Mouse (Mus musculus) spleen, adult 2 months (tissue): ENCODE measurements around the gene Hcrt. TPM values are rescaled to one million over a fixed set of nuclear protein-coding genes. Genes with fewer than 3 reads are reported as not detected.

ENCODE experiments used
- DNase-seq, 2 experiments: peaks; one replicate each; pipeline versions ENCODE4 v3.0.0 to v3.0.0-alpha.2; 2012 to 2021; ENCODE audit warnings: low spot score in 2 of 2, low read depth in 1 of 2
- H3K27ac ChIP-seq: fragments of 200-500 bp; 2 replicates; pipeline ENCODE4 v1.5.1; 2012; ENCODE audit warnings: low read length, inconsistent platforms; ENCODE audit not compliant: insufficient read depth
- H3K27me3 ChIP-seq: fragments of 200-500 bp; 2 replicates; pipeline ENCODE4 v1.6.1; 2012; ENCODE audit warnings: mild to moderate bottlenecking, moderate library complexity, low read length, inconsistent platforms; ENCODE audit not compliant: control insufficient read depth, insufficient read depth
- H3K36me3 ChIP-seq: fragments of 200-500 bp; 2 replicates; pipeline ENCODE4 v1.6.1; 2012; ENCODE audit warnings: mild to moderate bottlenecking, low read length, inconsistent platforms; ENCODE audit not compliant: control insufficient read depth, insufficient read depth
- H3K4me1 ChIP-seq: fragments of 200-500 bp; 2 replicates; pipeline ENCODE4 v1.6.1; 2011; ENCODE audit warnings: inconsistent platforms; ENCODE audit not compliant: control insufficient read depth, insufficient read depth, insufficient read length
- H3K4me3 ChIP-seq: fragments of 200-500 bp; 2 replicates; pipeline ENCODE4 v1.5.1; 2011; ENCODE audit warnings: mild to moderate bottlenecking, inconsistent platforms; ENCODE audit not compliant: insufficient read depth, insufficient read length; ENCODE audit errors: extremely low read depth
- CTCF ChIP-seq: fragments of 200-500 bp; IDR thresholded peaks from 2 replicates; pipeline ENCODE4 v1.5.1; 2011; ENCODE audit warnings: mild to moderate bottlenecking, inconsistent platforms; ENCODE audit not compliant: insufficient read depth, insufficient read length, insufficient replicate concordance; ENCODE audit errors: extremely low read depth
- POLR2A ChIP-seq: fragments of 200-500 bp; IDR thresholded peaks from 2 replicates; pipeline ENCODE4 v1.6.1; 2011; ENCODE audit warnings: low read depth, low read length, inconsistent platforms
- WGBS: fragments of 180-500 bp; shearing (Covaris S2); methylation state at CpG from one replicate; pipeline ENCODE4 v1.1.7; 2018; 5-methylcytosine and 5-hydroxymethylcytosine counted together
- polyA plus RNA-seq: library from polyadenylated mRNA; depleted of rRNA; stranded (reverse); fragments of >200 nt; gene quantifications from 2 replicates; pipeline ENCODE4 v1.2.3, GENCODE M21; 2012

The Hcrt gene
- polyA plus RNA-seq, 1 experiment, result 0.22 TPM

DNA sequence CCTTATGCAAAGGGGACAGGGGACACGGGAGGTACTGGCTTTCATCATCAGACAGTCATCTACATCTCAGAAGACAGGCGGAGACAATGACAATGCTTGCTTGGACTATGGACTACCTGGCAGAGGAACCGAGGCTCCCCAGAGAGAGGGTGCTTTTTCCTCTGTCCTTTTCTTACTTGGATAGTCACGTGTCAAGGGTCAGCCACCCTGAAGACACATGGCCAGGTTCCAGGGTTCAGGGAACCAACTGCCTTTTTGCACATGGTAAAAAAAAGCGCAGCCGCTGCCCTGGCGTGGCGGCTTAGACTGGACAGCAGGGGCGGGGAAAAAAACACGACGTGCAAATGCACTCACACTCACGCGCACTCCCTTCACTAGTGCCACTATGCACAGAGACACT is 19.8 kb upstream of the Hcrt start:
- H3K4me3 ChIP-seq, result no peak overlapping the region
- no peak for DNase-seq
- H3K4me1 ChIP-seq, result no peaks in the 10 kb centered on the region
- WGBS, result 92% methylated on average over 13 of the region's 13 CpGs
- TF ChIP-seq POLR2A, result no peak
- TF ChIP-seq CTCF, result no peak
- no peak overlapping the region for H3K27ac ChIP-seq
- peaks cover 32% of the 10 kb centered on the region for H3K36me3 ChIP-seq
- no peaks in the 10 kb centered on the region for H3K27me3 ChIP-seq

GRCm38 (mm10) chr11:100781763-100782475 is 19.2 kb upstream of the Hcrt start:
- Histone ChIP-seq H3K36me3 (peaks cover 32% of the 10 kb centered on the region), H3K27me3 (no peaks in the 10 kb centered on the region), H3K4me3 (no peak overlapping the region), H3K4me1 (no peaks in the 10 kb centered on the region), H3K27ac (no peak overlapping the region)
- TF ChIP-seq CTCF (no peak), POLR2A (no peak)
- no peak for DNase-seq
- WGBS, result 90% methylated on average over 15 of the region's 15 CpGs

- Histone ChIP-seq H3K27me3 (no peaks in the 10 kb centered on the region), H3K4me3 (no peak overlapping the region), H3K27ac (no peak overlapping the region), H3K36me3 (peaks cover 28% of the 10 kb centered on the region), H3K4me1 (no peaks in the 10 kb centered on the region)
- 94% methylated on average over 8 of the region's 8 CpGs for WGBS
- DNase-seq, result no peak
- no peak for TF ChIP-seq CTCF
- TF ChIP-seq POLR2A, result no peak
These were observed 17.5 kb upstream of the Hcrt start for GRCm38 (mm10) chr11:100780247-100780646.

GRCm38 (mm10) chr11:100778069-100778468 is 15.3 kb upstream of the Hcrt start:
- TF ChIP-seq CTCF (no peak), POLR2A (no peak)
- Histone ChIP-seq H3K27ac (no peak overlapping the region), H3K4me1 (no peaks in the 10 kb centered on the region; the same call in 1 of the 2 replicates), H3K36me3 (peaks cover 21% of the 10 kb centered on the region), H3K27me3 (no peaks in the 10 kb centered on the region), H3K4me3 (no peak overlapping the region)
- 87% methylated on average over 3 of the region's 3 CpGs for WGBS
- DNase-seq, result no peak

DNA sequence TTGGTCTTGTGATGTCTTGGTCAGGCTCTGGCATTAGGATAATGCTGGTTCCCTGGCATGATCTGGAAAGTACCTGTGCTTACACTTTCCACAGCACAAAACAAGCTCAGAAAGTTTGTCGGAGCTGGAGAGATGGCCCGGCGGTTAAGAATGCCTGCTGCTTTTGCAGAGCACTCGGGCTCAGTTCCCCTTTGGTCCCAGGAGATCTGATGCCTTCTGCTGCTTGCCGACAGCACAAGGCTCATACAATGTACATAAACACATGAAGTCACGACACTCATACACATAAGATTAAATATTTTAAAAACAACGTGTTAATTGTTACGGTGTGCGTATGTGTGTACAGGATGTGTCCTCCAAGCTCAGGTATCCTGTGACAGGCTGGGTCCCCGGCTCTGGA is 13.2 kb upstream of the Hcrt start:
- Histone ChIP-seq H3K4me1 (peaks cover 3% of the 10 kb centered on the region; the same call in 1 of the 2 replicates), H3K27ac (peak overlapping the region; percentile 84), H3K36me3 (peaks cover 4% of the 10 kb centered on the region), H3K27me3 (no peaks in the 10 kb centered on the region), H3K4me3 (no peak overlapping the region)
- peak; percentile 50 to 61 for DNase-seq
- WGBS, result 41% methylated on average over 10 of the region's 10 CpGs
- no peak for TF ChIP-seq POLR2A
- no peak for TF ChIP-seq CTCF

DNA sequence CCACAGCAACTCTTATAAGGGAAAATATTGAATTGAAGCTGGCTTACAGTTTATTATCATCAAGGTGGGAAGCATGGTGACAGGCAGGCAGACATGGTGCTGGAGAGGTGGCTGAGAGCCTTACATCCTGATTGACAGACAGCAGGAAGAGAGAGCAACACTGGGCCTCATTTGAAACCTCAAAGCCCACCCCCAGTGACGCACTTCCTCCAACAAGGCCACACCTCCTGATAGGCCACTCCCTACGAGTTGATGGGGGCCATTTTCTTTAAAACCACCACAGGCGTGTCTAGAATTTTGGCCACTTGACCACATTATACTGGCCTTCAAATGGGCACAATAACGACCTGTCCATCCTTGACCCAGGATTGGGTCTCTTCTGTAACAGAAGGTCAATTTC is 11.5 kb upstream of the Hcrt start:
- H3K27ac ChIP-seq, result no peak overlapping the region
- H3K27me3 ChIP-seq, result no peaks in the 10 kb centered on the region
- no peak for DNase-seq
- no peak overlapping the region for H3K4me3 ChIP-seq
- no peak for TF ChIP-seq POLR2A
- TF ChIP-seq CTCF, result no peak
- 83% methylated on average over 4 of the region's 4 CpGs for WGBS
- H3K36me3 ChIP-seq, result no peaks in the 10 kb centered on the region
- H3K4me1 ChIP-seq, result peaks cover 3% of the 10 kb centered on the region; the same call in 1 of the 2 replicates

DNA sequence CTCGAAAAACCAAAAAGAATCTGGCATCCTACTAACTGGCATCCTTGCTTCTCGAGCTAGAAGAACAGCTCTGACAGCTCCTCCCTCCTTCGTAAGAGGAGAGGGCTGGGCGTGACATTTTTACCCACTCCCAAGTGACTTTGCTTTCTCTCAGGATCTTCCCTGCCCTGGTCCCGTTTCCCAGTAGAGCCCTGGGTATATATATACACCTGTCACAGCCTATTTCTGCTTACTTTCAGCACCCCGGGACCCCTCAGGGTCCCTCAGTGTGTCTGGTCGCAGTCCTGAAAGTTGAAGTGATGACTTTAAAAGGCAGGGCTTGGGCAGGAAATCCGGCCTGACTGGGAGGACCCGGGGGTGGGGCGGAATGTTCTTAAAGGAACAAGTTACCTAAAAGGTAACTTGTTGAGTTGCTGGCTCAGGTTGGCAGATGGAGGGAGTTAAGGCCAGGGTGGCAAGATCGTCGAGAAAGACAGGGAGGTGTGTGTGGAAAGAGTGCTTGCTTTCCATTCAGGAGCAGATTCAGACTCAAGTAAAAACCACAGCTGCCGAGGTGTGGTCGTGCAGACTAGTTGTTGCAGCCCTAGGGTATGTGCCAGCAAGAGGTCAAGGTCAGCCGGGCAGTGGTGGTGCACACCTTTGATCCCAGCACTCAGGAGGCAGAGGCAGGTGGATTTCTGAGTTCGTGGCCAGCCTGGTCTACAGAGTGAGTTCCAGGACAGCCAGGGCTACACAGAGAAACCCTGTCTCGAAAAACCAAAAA is 8.1 kb upstream of the Hcrt start, which contains the start of gene Ghdc:
TSS of gene Ghdc (minus strand) at position 312 of the 763 bp plus-strand sequence.
- WGBS, result 8% methylated on average over 17 of the region's 17 CpGs
- no peak for TF ChIP-seq POLR2A
- TF ChIP-seq CTCF, result no peak
- H3K27ac ChIP-seq, result peak within 1 kb of the TSS; percentile 80

More for the DNA sequence above, 8.1 kb upstream of the Hcrt start, which contains the start of gene Ghdc:
- Histone ChIP-seq H3K4me1 (peaks cover 3% of the 10 kb centered on the region; the same call in 1 of the 2 replicates), H3K36me3 (peaks cover 4% of the 10 kb centered on the region; the same call in 1 of the 2 replicates), H3K4me3 (peak within 1 kb of the TSS; percentile 77), H3K27me3 (no peaks in the 10 kb centered on the region)
- DNase-seq, result peak; percentile 47 to 85
